In genomic region chr2:158670571-158670970, GRCm38 (mm10) we compare ENCODE assay signal across 14 mouse cellular contexts. TPM values are rescaled to one million over a fixed set of nuclear protein-coding genes. Genes with fewer than 3 reads are reported as not detected.
A peak's percentile ranks its signal among the peaks of the same experiment; 100 is the strongest.
DNase-seq lines count a peak whose midpoint lies in the region; ATAC-seq and TF ChIP-seq lines count a peak whose summit lies in the region.
"Had no signal": no experiment of that assay in that cellular context is flagged by ENCODE, and none has a peak within 500 bp of the region (broad histone marks: within the 10 kb centered on the region; RNA-seq: fewer than 3 reads in every experiment).

No protein-coding gene starts in this region.

- no peaks in the 10 kb centered on the region for H3K36me3 ChIP-seq in kidney, postnatal 0 days (ENCODE audit: insufficient read depth, low read length)
- H3K36me3 ChIP-seq in forebrain, embryonic 12.5 days (replicated peaks) = no peaks in the 10 kb centered on the region
- H3K36me3 ChIP-seq: limb, embryonic 15.5 days had no signal

- no peaks in the 10 kb centered on the region for H3K9me3 ChIP-seq in kidney, postnatal 0 days (replicated peaks; ENCODE audit: low read length)
- H3K9me3 ChIP-seq in forebrain, embryonic 12.5 days = no peaks in the 10 kb centered on the region
- H3K9me3 ChIP-seq: forebrain, embryonic 13.5 days; limb, embryonic 15.5 days had no signal

- no peak for DNase-seq in left cerebral cortex, adult 2 months (ENCODE audit: extremely low spot score in 1 of 2, low spot score in 2 of 2)
- DNase-seq in left cerebral cortex, adult 18-20 months (ENCODE audit: low spot score in 2 of 2) = no peak
- peak; percentile 69 for DNase-seq in A20 (ENCODE audit: low read depth, low spot score)
- DNase-seq in kidney, postnatal 0 days (ENCODE audit: low spot score) = peak; percentile 58
- no peak for DNase-seq in frontal cortex, postnatal 10 days (ENCODE audit: low spot score in 2 of 2)
- DNase-seq: adrenal gland, postnatal 25 days; gastrocnemius, postnatal 25 days; layer of hippocampus, postnatal 36 days; right cerebral cortex, postnatal 14 days had no signal

- H3K4me3 ChIP-seq in left cerebral cortex, adult 2 months = peak overlapping the region; percentile 95
- peak overlapping the region; percentile 11; the same call in 1 of the 2 replicates for H3K4me3 ChIP-seq in cortical plate, adult 2 months (ENCODE audit: insufficient read depth, low read length)
- no peak overlapping the region for H3K4me3 ChIP-seq in kidney, postnatal 0 days (replicated peaks; ENCODE audit: low read depth, low read length)
- H3K4me3 ChIP-seq in forebrain, embryonic 12.5 days (replicated peaks) = no peak overlapping the region
- H3K4me3 ChIP-seq: forebrain, embryonic 13.5 days; limb, embryonic 15.5 days had no signal

- no peak overlapping the region for H3K9ac ChIP-seq in kidney, postnatal 0 days (ENCODE audit: low read depth, low read length)
- no peak overlapping the region for H3K9ac ChIP-seq in forebrain, embryonic 12.5 days
- H3K9ac ChIP-seq: forebrain, embryonic 13.5 days; limb, embryonic 15.5 days had no signal

- ATAC-seq in kidney, postnatal 0 days (replicated peaks; ENCODE audit: low FRiP score, low read depth) = peak; percentile 41; the same call in 1 of the 2 replicates
- no peak for ATAC-seq in forebrain, embryonic 12.5 days (ENCODE audit: low FRiP score)
- ATAC-seq: forebrain, embryonic 13.5 days had no signal

- TF ChIP-seq CTCF in left cerebral cortex, adult 2 months (IDR thresholded peaks at IDR 0.05) = no peak
- TF ChIP-seq CTCF in cortical plate, adult 2 months (IDR thresholded peaks at IDR 0.05; ENCODE audit: extremely low read depth, insufficient read depth, low read length) = no peak
- TF ChIP-seq CTCF in kidney, postnatal 0 days (IDR thresholded peaks at IDR 0.05; ENCODE audit: low read depth) = no peak

- no peak for TF ChIP-seq POLR2A in cortical plate, adult 2 months (IDR thresholded peaks at IDR 0.05; ENCODE audit: extremely low read depth, insufficient read depth, low read length)

- 0 out of 2 replicates have a peak, but pooled peaks cover 5% of the 10 kb centered on the region for H3K27me3 ChIP-seq in kidney, postnatal 0 days (ENCODE audit: insufficient read depth, low read length)
- H3K27me3 ChIP-seq in forebrain, embryonic 12.5 days = peaks cover 53% of the 10 kb centered on the region

- H3K27ac ChIP-seq in left cerebral cortex, adult 2 months = peak overlapping the region; percentile 90; the same call in 1 of the 2 replicates
- no peak overlapping the region for H3K27ac ChIP-seq in cortical plate, adult 2 months (ENCODE audit: insufficient read depth, low read length)
- H3K27ac ChIP-seq in kidney, postnatal 0 days = 0 out of 2 replicates have a peak overlapping the region, but pooled peaks have one; percentile 6
- H3K27ac ChIP-seq in forebrain, embryonic 12.5 days = no peak overlapping the region
- H3K27ac ChIP-seq: forebrain, embryonic 13.5 days; limb, embryonic 15.5 days; stomach, postnatal 0 days had no signal

- no peak overlapping the region for H3K4me2 ChIP-seq in kidney, postnatal 0 days (ENCODE audit: low read length)
- no peak overlapping the region for H3K4me2 ChIP-seq in forebrain, embryonic 12.5 days
- H3K4me2 ChIP-seq: forebrain, embryonic 13.5 days; limb, embryonic 15.5 days had no signal

- intact Hi-C loops in left cerebral cortex, adult 2 months (cut with DNase I) = no loop called here

- H3K4me1 ChIP-seq in cortical plate, adult 2 months (ENCODE audit: control insufficient read depth, insufficient read depth, low read length) = peaks cover 11% of the 10 kb centered on the region
- H3K4me1 ChIP-seq in kidney, postnatal 0 days (replicated peaks; ENCODE audit: insufficient read depth, low read length) = peaks cover 33% of the 10 kb centered on the region
- H3K4me1 ChIP-seq in forebrain, embryonic 12.5 days = peaks cover 47% of the 10 kb centered on the region

- WGBS in kidney, postnatal 0 days = 26% methylated on average over 10 of the region's 10 CpGs
- WGBS in forebrain, embryonic 12.5 days = 33% methylated on average over 10 of the region's 10 CpGs

RNA-seq across cellular contexts. Expression of gene Ppp1r16b, which starts 5.4 kb away (rescaled TPM):
- total RNA-seq in left cerebral cortex, adult 2 months (2021) = 100 to 1,000 TPM; 135 to 138 TPM
- total RNA-seq in left cerebral cortex, adult 18-20 months (2021) = 100 to 1,000 TPM; 124 to 132 TPM
- 51.5 and 55.4 TPM in 2 replicates for polyA plus RNA-seq in cortical plate, adult 2 months (2012; rRNA removed)
- 10.1 TPM in 2 replicates for polyA plus RNA-seq in kidney, postnatal 0 days (2015; fragmentation: Nextera tagmentation; extraction: Ambion mirVana)
- polyA plus RNA-seq in forebrain, embryonic 12.5 days (2016; fragmentation: Nextera tagmentation; extraction: Ambion mirVana) = 2.9 and 3.2 TPM in 2 replicates

RNA-seq across cellular contexts. Expression of gene Actr5, which starts 45.9 kb away (rescaled TPM):
- 10 to 100 TPM; 11.0 to 12.4 TPM for total RNA-seq in left cerebral cortex, adult 2 months (2021)
- total RNA-seq in left cerebral cortex, adult 18-20 months (2021) = 10 to 100 TPM; 11.3 to 12.1 TPM
- 6.9 and 7.4 TPM in 2 replicates for polyA plus RNA-seq in cortical plate, adult 2 months (2012; rRNA removed)
- 7.1 and 9.1 TPM in 2 replicates for polyA plus RNA-seq in kidney, postnatal 0 days (2015; fragmentation: Nextera tagmentation; extraction: Ambion mirVana)
- polyA plus RNA-seq in forebrain, embryonic 12.5 days (2016; fragmentation: Nextera tagmentation; extraction: Ambion mirVana) = 20.3 and 22.6 TPM in 2 replicates

Comparison
In these comparisons a context has a peak if more than half of its experiments do, and no peak if none do; other contexts are left out.
1. DNase-seq: peak in A20 (single experiment) and kidney, postnatal 0 days (single experiment); none in left cerebral cortex, adult 2 months (0 of 2), left cerebral cortex, adult 18-20 months (0 of 2) and frontal cortex, postnatal 10 days (0 of 2).
2. H3K27ac ChIP-seq: peak in left cerebral cortex, adult 2 months (single experiment) and kidney, postnatal 0 days (single experiment); none in cortical plate, adult 2 months (single experiment) and forebrain, embryonic 12.5 days (single experiment).
3. H3K4me3 ChIP-seq: peak in left cerebral cortex, adult 2 months (single experiment) and cortical plate, adult 2 months (single experiment); none in kidney, postnatal 0 days (single experiment) and forebrain, embryonic 12.5 days (single experiment).